Mouse (Mus musculus): ENCODE results near the gene Slc6a9. TPM values are rescaled to one million over a fixed set of nuclear protein-coding genes. Genes with fewer than 3 reads are reported as not detected.

The Slc6a9 gene
- polyA plus RNA-seq, 1 experiment from 2014 or later = 5.5 TPM

- DNase-seq (ENCODE audit: low spot score) (no peak), ATAC-seq (ENCODE audit: low read depth) (no peak)
- no peaks in the 10 kb centered on the region for H3K27me3 ChIP-seq (replicated peaks; ENCODE audit: control insufficient read depth, insufficient read depth, low read length)
- no peaks in the 10 kb centered on the region for H3K9me3 ChIP-seq (ENCODE audit: control insufficient read depth, low read length)
- H3K36me3 ChIP-seq (ENCODE audit: control insufficient read depth, insufficient read depth, low read length) = peaks cover 29% of the 10 kb centered on the region
- H3K4me1 ChIP-seq (ENCODE audit: control insufficient read depth, insufficient read depth, low read length) = peaks cover 26% of the 10 kb centered on the region
- peak overlapping the region; percentile 87 for H3K4me2 ChIP-seq (ENCODE audit: low read depth, low read length)
- peak overlapping the region; percentile 71 for H3K4me3 ChIP-seq (ENCODE audit: low read depth, low read length)
- no peak overlapping the region for H3K27ac ChIP-seq (replicated peaks; ENCODE audit: low read depth, low read length)
- 5% methylated on average over 3 of the region's 8 CpGs for WGBS
- H3K9ac ChIP-seq (ENCODE audit: low read depth, low read length) = peak overlapping the region; percentile 82
These were observed 79.7 kb downstream of the Slc6a9 start for GRCm38 (mm10) chr4:117914031-117914430.

- ATAC-seq (ENCODE audit: low read depth) = peak; percentile 96
- DNase-seq (ENCODE audit: low spot score) = peak; percentile 96
- Histone ChIP-seq H3K9ac (ENCODE audit: low read depth, low read length) (peak within 1 kb of the TSS; percentile 82), H3K27me3 (replicated peaks; ENCODE audit: control insufficient read depth, insufficient read depth, low read length) (no peaks in the 10 kb centered on the region), H3K9me3 (ENCODE audit: control insufficient read depth, low read length) (no peaks in the 10 kb centered on the region), H3K27ac (replicated peaks; ENCODE audit: low read depth, low read length) (peak within 1 kb of the TSS; percentile 82), H3K4me2 (ENCODE audit: low read depth, low read length) (peak within 1 kb of the TSS; percentile 87), H3K4me1 (ENCODE audit: control insufficient read depth, insufficient read depth, low read length) (peaks cover 26% of the 10 kb centered on the region), H3K36me3 (ENCODE audit: control insufficient read depth, insufficient read depth, low read length) (peaks cover 26% of the 10 kb centered on the region), H3K4me3 (ENCODE audit: low read depth, low read length) (peak within 1 kb of the TSS; percentile 71)
- WGBS = 0% methylated on average over 48 of the region's 61 CpGs
These were observed 80.5 kb downstream of the Slc6a9 start, which contains the start of gene Ipo13 for GRCm38 (mm10) chr4:117914591-117915442. Gene Ipo13 (minus strand): TSS chr4:117914999.

GRCm38 (mm10) chr4:117915489-117916105, 81.3 kb downstream of the Slc6a9 start:
- no peak for DNase-seq (ENCODE audit: low spot score)

GRCm38 (mm10) chr4:117916386-117916785, 82.1 kb downstream of the Slc6a9 start:
- peak overlapping the region; percentile 87 for H3K4me2 ChIP-seq (ENCODE audit: low read depth, low read length)
- ATAC-seq (ENCODE audit: low read depth) = no peak

More at GRCm38 (mm10) chr4:117915489-117916105, 81.3 kb downstream of the Slc6a9 start:
- Histone ChIP-seq H3K36me3 (ENCODE audit: control insufficient read depth, insufficient read depth, low read length) (peaks cover 19% of the 10 kb centered on the region), H3K27ac (replicated peaks; ENCODE audit: low read depth, low read length) (no peak overlapping the region; the same call in 1 of the 2 replicates), H3K4me1 (ENCODE audit: control insufficient read depth, insufficient read depth, low read length) (peaks cover 26% of the 10 kb centered on the region), H3K27me3 (replicated peaks; ENCODE audit: control insufficient read depth, insufficient read depth, low read length) (no peaks in the 10 kb centered on the region), H3K4me3 (ENCODE audit: low read depth, low read length) (peak overlapping the region; percentile 71), H3K9ac (ENCODE audit: low read depth, low read length) (peak overlapping the region; percentile 82), H3K9me3 (ENCODE audit: control insufficient read depth, low read length) (no peaks in the 10 kb centered on the region), H3K4me2 (ENCODE audit: low read depth, low read length) (peak overlapping the region; percentile 87)
- WGBS = 5% methylated on average over 19 of the region's 19 CpGs
- no peak for ATAC-seq (ENCODE audit: low read depth)

GRCm38 (mm10) chr4:117917402-117917801, 83.1 kb downstream of the Slc6a9 start:
- H3K36me3 ChIP-seq (ENCODE audit: control insufficient read depth, insufficient read depth, low read length) = peaks cover under 1% of the 10 kb centered on the region; the same call in 1 of the 2 replicates
- no peak overlapping the region for H3K9ac ChIP-seq (ENCODE audit: low read depth, low read length)
- no peaks in the 10 kb centered on the region for H3K9me3 ChIP-seq (ENCODE audit: control insufficient read depth, low read length)
- H3K4me2 ChIP-seq (ENCODE audit: low read depth, low read length) = no peak overlapping the region
- H3K4me3 ChIP-seq (ENCODE audit: low read depth, low read length) = no peak overlapping the region
- ATAC-seq (ENCODE audit: low read depth) = no peak
- 78% methylated on average over 4 of the region's 4 CpGs for WGBS
- H3K27me3 ChIP-seq (replicated peaks; ENCODE audit: control insufficient read depth, insufficient read depth, low read length) = no peaks in the 10 kb centered on the region
- H3K27ac ChIP-seq (replicated peaks; ENCODE audit: low read depth, low read length) = no peak overlapping the region
- H3K4me1 ChIP-seq (ENCODE audit: control insufficient read depth, insufficient read depth, low read length) = peaks cover 26% of the 10 kb centered on the region
- DNase-seq (ENCODE audit: low spot score) = no peak

More at GRCm38 (mm10) chr4:117916386-117916785, 82.1 kb downstream of the Slc6a9 start:
- Histone ChIP-seq H3K36me3 (ENCODE audit: control insufficient read depth, insufficient read depth, low read length) (peaks cover 11% of the 10 kb centered on the region), H3K27ac (replicated peaks; ENCODE audit: low read depth, low read length) (no peak overlapping the region), H3K4me3 (ENCODE audit: low read depth, low read length) (no peak overlapping the region), H3K9ac (ENCODE audit: low read depth, low read length) (no peak overlapping the region), H3K27me3 (replicated peaks; ENCODE audit: control insufficient read depth, insufficient read depth, low read length) (no peaks in the 10 kb centered on the region), H3K4me1 (ENCODE audit: control insufficient read depth, insufficient read depth, low read length) (peaks cover 26% of the 10 kb centered on the region), H3K9me3 (ENCODE audit: control insufficient read depth, low read length) (no peaks in the 10 kb centered on the region)
- 80% methylated on average over 5 of the region's 5 CpGs for WGBS
- DNase-seq (ENCODE audit: low spot score) = no peak

GRCm38 (mm10) chr4:117917847-117918246, 83.5 kb downstream of the Slc6a9 start:
- no peaks in the 10 kb centered on the region for H3K9me3 ChIP-seq (ENCODE audit: control insufficient read depth, low read length)
- H3K4me1 ChIP-seq (ENCODE audit: control insufficient read depth, insufficient read depth, low read length) = peaks cover 22% of the 10 kb centered on the region
- no peak overlapping the region for H3K9ac ChIP-seq (ENCODE audit: low read depth, low read length)
- 89% methylated on average over 4 of the region's 4 CpGs for WGBS
- no peak overlapping the region for H3K4me3 ChIP-seq (ENCODE audit: low read depth, low read length)
- H3K27ac ChIP-seq (replicated peaks; ENCODE audit: low read depth, low read length) = no peak overlapping the region
- no peak for DNase-seq (ENCODE audit: low spot score)
- no peaks in the 10 kb centered on the region for H3K27me3 ChIP-seq (replicated peaks; ENCODE audit: control insufficient read depth, insufficient read depth, low read length)
- ATAC-seq (ENCODE audit: low read depth) = no peak
- H3K4me2 ChIP-seq (ENCODE audit: low read depth, low read length) = no peak overlapping the region
- H3K36me3 ChIP-seq (ENCODE audit: control insufficient read depth, insufficient read depth, low read length) = no peaks in the 10 kb centered on the region

- Histone ChIP-seq H3K27ac (replicated peaks; ENCODE audit: low read depth, low read length) (no peak overlapping the region), H3K9me3 (ENCODE audit: control insufficient read depth, low read length) (no peaks in the 10 kb centered on the region), H3K36me3 (ENCODE audit: control insufficient read depth, insufficient read depth, low read length) (no peaks in the 10 kb centered on the region), H3K4me3 (ENCODE audit: low read depth, low read length) (no peak overlapping the region), H3K9ac (ENCODE audit: low read depth, low read length) (no peak overlapping the region), H3K4me1 (ENCODE audit: control insufficient read depth, insufficient read depth, low read length) (peaks cover 17% of the 10 kb centered on the region), H3K27me3 (replicated peaks; ENCODE audit: control insufficient read depth, insufficient read depth, low read length) (no peaks in the 10 kb centered on the region), H3K4me2 (ENCODE audit: low read depth, low read length) (no peak overlapping the region)
- 61% methylated on average over 3 of the region's 3 CpGs for WGBS
- ATAC-seq (ENCODE audit: low read depth) (no peak), DNase-seq (ENCODE audit: low spot score) (peak; percentile 40)
These were observed 84.0 kb downstream of the Slc6a9 start for GRCm38 (mm10) chr4:117918261-117918660.

- no peak for DNase-seq (ENCODE audit: low spot score)
- H3K27ac ChIP-seq (replicated peaks; ENCODE audit: low read depth, low read length) = no peak overlapping the region
- H3K9me3 ChIP-seq (ENCODE audit: control insufficient read depth, low read length) = no peaks in the 10 kb centered on the region
- peaks cover 12% of the 10 kb centered on the region for H3K4me1 ChIP-seq (ENCODE audit: control insufficient read depth, insufficient read depth, low read length)
- ATAC-seq (ENCODE audit: low read depth) = no peak
- H3K27me3 ChIP-seq (replicated peaks; ENCODE audit: control insufficient read depth, insufficient read depth, low read length) = no peaks in the 10 kb centered on the region
- no peak overlapping the region for H3K4me2 ChIP-seq (ENCODE audit: low read depth, low read length)
- no peak overlapping the region for H3K4me3 ChIP-seq (ENCODE audit: low read depth, low read length)
- H3K36me3 ChIP-seq (ENCODE audit: control insufficient read depth, insufficient read depth, low read length) = no peaks in the 10 kb centered on the region
- H3K9ac ChIP-seq (ENCODE audit: low read depth, low read length) = no peak overlapping the region
- 77% methylated on average over 5 of the region's 5 CpGs for WGBS
These were observed 84.5 kb downstream of the Slc6a9 start for GRCm38 (mm10) chr4:117918762-117919161.

Measured in embryonic facial prominence, embryonic 14.5 days (tissue).